Mouse (Mus musculus) liver, adult 2 months (tissue): ENCODE measurements around the gene Abraxas1.

Source experiments
- CTCF ChIP-seq: fragments of 200-500 bp; IDR thresholded peaks from 2 replicates; pipeline ENCODE4 v1.5.1; 2011; ENCODE audit warnings: low read depth, low read length, control low read depth
- POLR2A ChIP-seq: fragments of 200-500 bp; IDR thresholded peaks from 2 replicates; pipeline ENCODE4 v1.6.1; 2011; ENCODE audit warnings: low read length, control low read depth; ENCODE audit not compliant: insufficient read depth; ENCODE audit errors: extremely low read depth

GRCm38 (mm10) chr5:100856552-100856951, 35.8 kb upstream of the Abraxas1 start:
- TF ChIP-seq CTCF (no peak), POLR2A (no peak)
